Comparison of ENCODE assay signal across 11 mouse cellular contexts in genomic region chr6:134060811-134061210, GRCm38 (mm10). TPM values are rescaled to one million over a fixed set of nuclear protein-coding genes. Genes with fewer than 3 reads are reported as not detected.
DNase-seq lines count a peak whose midpoint lies in the region; ATAC-seq lines count a peak whose summit lies in the region.
"Had no signal": no experiment of that assay in that cellular context is flagged by ENCODE, and none has a peak within 500 bp of the region (broad histone marks: within the 10 kb centered on the region; RNA-seq: fewer than 3 reads in every experiment).

No protein-coding gene starts in this region.

- no peak overlapping the region for H3K4me2 ChIP-seq in kidney, embryonic 14.5 days (replicated peaks; ENCODE audit: low read depth, low read length)
- no peak overlapping the region for H3K4me2 ChIP-seq in heart, embryonic 12.5 days
- no peak overlapping the region for H3K4me2 ChIP-seq in intestine, embryonic 16.5 days (ENCODE audit: low read depth, low read length)
- H3K4me2 ChIP-seq: midbrain, embryonic 13.5 days had no signal

- H3K9me3 ChIP-seq in kidney, embryonic 14.5 days (ENCODE audit: control insufficient read depth, low read length): no peaks in the 10 kb centered on the region
- no peaks in the 10 kb centered on the region for H3K9me3 ChIP-seq in heart, embryonic 12.5 days (replicated peaks)
- H3K9me3 ChIP-seq in intestine, embryonic 16.5 days (ENCODE audit: control insufficient read depth, low read length): no peaks in the 10 kb centered on the region
- H3K9me3 ChIP-seq: midbrain, embryonic 13.5 days had no signal

- H3K4me3 ChIP-seq in kidney, embryonic 14.5 days (ENCODE audit: low read length): no peak overlapping the region
- no peak overlapping the region for H3K4me3 ChIP-seq in heart, embryonic 12.5 days
- no peak overlapping the region for H3K4me3 ChIP-seq in intestine, embryonic 16.5 days (ENCODE audit: low read length)
- H3K4me3 ChIP-seq: midbrain, embryonic 13.5 days had no signal

- no peak overlapping the region for H3K9ac ChIP-seq in kidney, embryonic 14.5 days (ENCODE audit: low read depth, low read length)
- H3K9ac ChIP-seq in heart, embryonic 12.5 days: no peak overlapping the region
- H3K9ac ChIP-seq in intestine, embryonic 16.5 days (ENCODE audit: low read depth, low read length): no peak overlapping the region
- H3K9ac ChIP-seq: midbrain, embryonic 13.5 days had no signal

- no peak overlapping the region for H3K27ac ChIP-seq in kidney, embryonic 14.5 days (ENCODE audit: low read depth, low read length)
- H3K27ac ChIP-seq in heart, embryonic 12.5 days (ENCODE audit: poor library complexity, severe bottlenecking): 0 out of 2 replicates have a peak overlapping the region, but pooled peaks have one; percentile 7
- H3K27ac ChIP-seq in intestine, embryonic 16.5 days (ENCODE audit: low read length): peak overlapping the region; percentile 12; the same call in 1 of the 2 replicates
- H3K27ac ChIP-seq: hindbrain, postnatal 0 days; midbrain, embryonic 13.5 days had no signal

- no peak for ATAC-seq in kidney, embryonic 14.5 days (ENCODE audit: low FRiP score, low TSS enrichment)
- ATAC-seq in heart, embryonic 12.5 days (ENCODE audit: insufficient number of reproducible peaks, low FRiP score): no peak
- peak; percentile 18; the same call in 1 of the 2 replicates for ATAC-seq in intestine, embryonic 16.5 days
- no peak for ATAC-seq in erythroid progenitor cell, adult 5-6 weeks (replicated peaks; ENCODE audit: low FRiP score, poor library complexity, severe bottlenecking)
- ATAC-seq: hindbrain, postnatal 0 days; midbrain, embryonic 13.5 days had no signal

- H3K36me3 ChIP-seq in kidney, embryonic 14.5 days (ENCODE audit: control insufficient read depth, insufficient read depth, low read length): no peaks in the 10 kb centered on the region
- no peaks in the 10 kb centered on the region for H3K36me3 ChIP-seq in heart, embryonic 12.5 days
- H3K36me3 ChIP-seq in intestine, embryonic 16.5 days (ENCODE audit: control insufficient read depth, insufficient read depth, low read length): no peaks in the 10 kb centered on the region
- H3K36me3 ChIP-seq: midbrain, embryonic 13.5 days had no signal

- 71% methylated on average over 12 of the region's 12 CpGs for WGBS in kidney, embryonic 14.5 days
- WGBS in heart, embryonic 12.5 days: 56% methylated on average over 12 of the region's 12 CpGs
- 46% methylated on average over 12 of the region's 12 CpGs for WGBS in intestine, embryonic 16.5 days

- 0 out of 2 replicates have a peak, but pooled peaks cover 3% of the 10 kb centered on the region for H3K4me1 ChIP-seq in kidney, embryonic 14.5 days (ENCODE audit: control insufficient read depth, insufficient read depth, low read length)
- H3K4me1 ChIP-seq in heart, embryonic 12.5 days (replicated peaks): peaks cover 75% of the 10 kb centered on the region
- H3K4me1 ChIP-seq in intestine, embryonic 16.5 days (ENCODE audit: control insufficient read depth, insufficient read depth, low read length): peaks cover 13% of the 10 kb centered on the region

- DNase-seq in kidney, adult 18-20 months: peak; percentile 24
- peak; percentile 38 for DNase-seq in lung, postnatal 25 days (ENCODE audit: low spot score)
- DNase-seq in urinary bladder, postnatal 14 days (ENCODE audit: low spot score): no peak
- no peak for DNase-seq in adrenal gland, postnatal 10 days
- DNase-seq: adrenal gland, adult 2 months had no signal

- no peaks in the 10 kb centered on the region for H3K27me3 ChIP-seq in kidney, embryonic 14.5 days (ENCODE audit: control insufficient read depth, insufficient read depth, low read length)
- no peaks in the 10 kb centered on the region for H3K27me3 ChIP-seq in heart, embryonic 12.5 days (replicated peaks)
- no peaks in the 10 kb centered on the region for H3K27me3 ChIP-seq in intestine, embryonic 16.5 days (replicated peaks; ENCODE audit: control insufficient read depth, insufficient read depth, low read length)
- H3K27me3 ChIP-seq: midbrain, embryonic 13.5 days had no signal

RNA-seq across cellular contexts. Expression of gene Etv6, which starts 25.3 kb away (rescaled TPM):
- 11.4 and 18.1 TPM in 2 replicates for polyA plus RNA-seq in kidney, embryonic 14.5 days (2014; fragmentation: Nextera tagmentation; extraction: Ambion mirVana)
- 19.9 and 20.9 TPM in 2 replicates for polyA plus RNA-seq in heart, embryonic 12.5 days (2016; fragmentation: Nextera tagmentation; extraction: Ambion mirVana)
- 10.4 and 10.5 TPM in 2 replicates for polyA plus RNA-seq in intestine, embryonic 16.5 days (2015; fragmentation: Nextera tagmentation; extraction: Ambion mirVana)
- 12.3 and 19.3 TPM in 2 replicates for total RNA-seq in erythroid progenitor cell, adult 5-6 weeks (2015; ENCODE audit: low replicate concordance)
- 4.2 and 4.5 TPM in 2 replicates for total RNA-seq in erythroid progenitor cell, adult 5-6 weeks (2017; ENCODE audit: low replicate concordance)
- total RNA-seq in adrenal gland, postnatal 10 days (2021): 10 to 100 TPM; 28.2 to 31.4 TPM

Comparison
In these comparisons a context has a peak if more than half of its experiments do, and no peak if none do; other contexts are left out.
1. DNase-seq: peak in kidney, adult 18-20 months (single experiment) and lung, postnatal 25 days (single experiment); none in urinary bladder, postnatal 14 days (single experiment) and adrenal gland, postnatal 10 days (single experiment).